Comparison of ENCODE assay signal across 20 mouse cellular contexts in genomic region chr2:170106000-170106399, GRCm38 (mm10). TPM values are rescaled to one million over a fixed set of nuclear protein-coding genes. Genes with fewer than 3 reads are reported as not detected.
DNase-seq lines count a peak whose midpoint lies in the region; ATAC-seq and TF ChIP-seq lines count a peak whose summit lies in the region.
"Had no signal": no experiment of that assay in that cellular context is flagged by ENCODE, and none has a peak within 500 bp of the region (broad histone marks: within the 10 kb centered on the region; RNA-seq: fewer than 3 reads in every experiment).

No protein-coding gene starts in this region.

- no peak overlapping the region for H3K4me3 ChIP-seq in heart, embryonic 10.5 days
- H3K4me3 ChIP-seq in lung, adult 2 months (replicated peaks; ENCODE audit: extremely low read depth, low read depth, low read length), result no peak overlapping the region
- no peak overlapping the region for H3K4me3 ChIP-seq in embryonic facial prominence, embryonic 14.5 days (ENCODE audit: low read depth, low read length)
- H3K4me3 ChIP-seq: embryonic facial prominence, embryonic 13.5 days; erythroblast, embryonic 14.5 days; forebrain, embryonic 10.5 days; forebrain, embryonic 15.5 days; heart, adult 2 months; heart, embryonic 12.5 days; hindbrain, embryonic 10.5 days; intestine, embryonic 15.5 days had no signal

- no peak overlapping the region for H3K27ac ChIP-seq in heart, embryonic 10.5 days
- no peak overlapping the region for H3K27ac ChIP-seq in embryonic facial prominence, embryonic 14.5 days (replicated peaks; ENCODE audit: low read depth, low read length)
- H3K27ac ChIP-seq: embryonic facial prominence, embryonic 13.5 days; forebrain, embryonic 10.5 days; forebrain, embryonic 15.5 days; heart, adult 2 months; hindbrain, embryonic 10.5 days; hindbrain, embryonic 14.5 days; intestine, embryonic 15.5 days had no signal

- WGBS in heart, embryonic 10.5 days, result 83% methylated on average over 9 of the region's 9 CpGs
- 46% methylated on average over 9 of the region's 9 CpGs for WGBS in lung, adult 2 months
- WGBS in embryonic facial prominence, embryonic 14.5 days, result 52% methylated on average over 9 of the region's 9 CpGs

- no peak overlapping the region for H3K4me2 ChIP-seq in embryonic facial prominence, embryonic 14.5 days (ENCODE audit: low read depth, low read length)
- H3K4me2 ChIP-seq: embryonic facial prominence, embryonic 13.5 days; forebrain, embryonic 15.5 days; heart, embryonic 12.5 days; hindbrain, embryonic 14.5 days; intestine, embryonic 15.5 days had no signal

- TF ChIP-seq POLR2A in lung, adult 2 months (IDR thresholded peaks at IDR 0.05; ENCODE audit: borderline replicate concordance, extremely low read depth, low read depth, low read length), result no peak

- 0 out of 2 replicates have a peak, but pooled peaks cover 5% of the 10 kb centered on the region for H3K4me1 ChIP-seq in heart, embryonic 10.5 days
- H3K4me1 ChIP-seq in lung, adult 2 months (ENCODE audit: control insufficient read depth, insufficient read depth, low read length), result 0 out of 2 replicates have a peak, but pooled peaks cover under 1% of the 10 kb centered on the region
- no peaks in the 10 kb centered on the region for H3K4me1 ChIP-seq in embryonic facial prominence, embryonic 14.5 days (ENCODE audit: control insufficient read depth, insufficient read depth, low read length)

- no peaks in the 10 kb centered on the region for H3K9me3 ChIP-seq in heart, embryonic 10.5 days
- no peaks in the 10 kb centered on the region for H3K9me3 ChIP-seq in embryonic facial prominence, embryonic 14.5 days (ENCODE audit: control insufficient read depth, low read length)
- H3K9me3 ChIP-seq: embryonic facial prominence, embryonic 13.5 days; forebrain, embryonic 10.5 days; forebrain, embryonic 15.5 days; G1E; heart, embryonic 12.5 days; hindbrain, embryonic 10.5 days; intestine, embryonic 15.5 days had no signal

- H3K9ac ChIP-seq in embryonic facial prominence, embryonic 14.5 days (ENCODE audit: low read depth, low read length), result no peak overlapping the region
- H3K9ac ChIP-seq: embryonic facial prominence, embryonic 13.5 days; forebrain, embryonic 15.5 days; heart, embryonic 12.5 days; hindbrain, embryonic 14.5 days; intestine, embryonic 15.5 days had no signal

- no peak for TF ChIP-seq CTCF in lung, adult 2 months (IDR thresholded peaks at IDR 0.05; ENCODE audit: insufficient read depth, low read length)

- ATAC-seq in embryonic facial prominence, embryonic 14.5 days (ENCODE audit: low read depth), result peak; percentile 33; the same call in 1 of the 2 replicates
- ATAC-seq: forebrain, embryonic 15.5 days; intestine, embryonic 15.5 days had no signal

- no peaks in the 10 kb centered on the region for H3K27me3 ChIP-seq in heart, embryonic 10.5 days (ENCODE audit: insufficient read depth, poor library complexity, severe bottlenecking)
- H3K27me3 ChIP-seq in embryonic facial prominence, embryonic 14.5 days (replicated peaks; ENCODE audit: control insufficient read depth, insufficient read depth, low read length), result no peaks in the 10 kb centered on the region
- H3K27me3 ChIP-seq: embryonic facial prominence, embryonic 13.5 days; forebrain, embryonic 15.5 days; heart, embryonic 12.5 days; intestine, embryonic 15.5 days had no signal

- peak; percentile 80 for DNase-seq in heart, adult 11 months
- DNase-seq in heart, embryonic 10.5 days (ENCODE audit: low spot score), result no peak
- DNase-seq in lung, postnatal 36 days, result peak; percentile 61
- no peak for DNase-seq in lung, adult 2 months
- DNase-seq in embryonic facial prominence, embryonic 14.5 days (ENCODE audit: low spot score), result peak; percentile 63
- DNase-seq in kidney, postnatal 36 days, result no peak
- DNase-seq: adrenal gland, adult 8-10 months; cerebellum, adult 18-20 months; cerebellum, postnatal 10 days; gastrocnemius, postnatal 10 days; heart, adult 2 months had no signal

- peaks cover 43% of the 10 kb centered on the region for H3K36me3 ChIP-seq in heart, embryonic 10.5 days
- peaks cover 35% of the 10 kb centered on the region for H3K36me3 ChIP-seq in embryonic facial prominence, embryonic 14.5 days (ENCODE audit: control insufficient read depth, insufficient read depth, low read length)
- H3K36me3 ChIP-seq: forebrain, embryonic 15.5 days; intestine, embryonic 15.5 days had no signal

RNA-seq across cellular contexts. Expression of gene Zfp217, which starts 41.9 kb away (rescaled TPM):
- 3.2 and 3.7 TPM in 2 replicates for polyA plus RNA-seq in heart, embryonic 10.5 days (2016; fragmentation: Nextera tagmentation; extraction: Ambion mirVana)
- polyA plus RNA-seq in lung, adult 2 months (2012; rRNA removed), result 13.7 and 19.8 TPM in 2 replicates
- 3.6 and 3.9 TPM in 2 replicates for polyA plus RNA-seq in embryonic facial prominence, embryonic 14.5 days (2014; fragmentation: Nextera tagmentation; extraction: Ambion mirVana)

Comparison
In these comparisons a context has a peak if more than half of its experiments do, and no peak if none do; other contexts are left out.
1. DNase-seq: peak in heart, adult 11 months (single experiment), lung, postnatal 36 days (single experiment) and embryonic facial prominence, embryonic 14.5 days (single experiment); none in heart, embryonic 10.5 days (single experiment), lung, adult 2 months (single experiment) and kidney, postnatal 36 days (0 of 2).